8 mouse cellular contexts compared by ENCODE assay signal in the genomic region with DNA sequence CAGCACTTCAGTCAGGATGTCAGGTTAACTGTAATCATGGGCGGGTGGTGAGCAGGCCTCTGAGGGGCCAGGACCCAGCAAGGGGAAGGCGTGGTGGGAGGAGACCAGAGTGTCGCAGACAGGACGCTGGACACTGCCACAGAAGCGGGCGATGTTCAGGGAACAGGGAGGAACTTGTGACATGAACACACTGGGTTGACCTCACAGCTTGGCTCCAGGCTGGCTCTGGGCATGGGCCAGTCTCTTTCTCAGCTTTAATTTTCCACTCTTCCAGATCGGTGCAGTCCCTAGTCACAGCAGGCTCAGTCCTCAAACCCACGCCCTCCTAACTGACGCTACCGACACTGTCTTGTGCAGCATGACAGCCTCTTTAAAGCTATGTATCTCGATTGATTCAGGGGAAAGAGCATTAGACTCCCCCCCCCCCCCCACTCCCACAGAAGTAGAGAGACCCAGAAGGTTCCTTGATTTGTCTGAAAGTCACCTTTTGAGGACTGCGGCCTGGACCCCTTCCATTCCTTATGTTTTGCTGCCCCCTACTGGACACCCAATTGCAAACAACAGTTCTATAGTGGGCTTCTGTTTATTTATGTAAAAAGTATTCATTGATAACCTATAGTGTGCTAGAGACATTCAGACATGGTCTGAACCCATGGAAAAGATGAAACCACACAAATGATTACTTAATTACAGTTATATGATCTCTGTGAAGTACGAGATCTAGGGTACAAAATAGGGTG. TPM values are rescaled to one million over a fixed set of nuclear protein-coding genes. Genes with fewer than 3 reads are reported as not detected.
A peak's percentile ranks its signal among the peaks of the same experiment; 100 is the strongest.
DNase-seq lines count a peak whose midpoint lies in the region; ATAC-seq and TF ChIP-seq lines count a peak whose summit lies in the region.
"Had no signal": no experiment of that assay in that cellular context is flagged by ENCODE, and none has a peak within 500 bp of the region (broad histone marks: within the 10 kb centered on the region; RNA-seq: fewer than 3 reads in every experiment).

No protein-coding gene starts in this region.

- no peak overlapping the region for H3K9ac ChIP-seq in embryonic facial prominence, embryonic 11.5 days (replicated peaks; ENCODE audit: low read length)
- no peak overlapping the region for H3K9ac ChIP-seq in lung, postnatal 0 days (replicated peaks; ENCODE audit: low read depth)
- H3K9ac ChIP-seq: lung, embryonic 15.5 days had no signal

- peak; percentile 52 for DNase-seq in ES-CJ7 (ENCODE audit: low read depth, low spot score)
- DNase-seq in adrenal gland, postnatal 25 days = peak; percentile 65
- DNase-seq in embryonic facial prominence, embryonic 11.5 days (ENCODE audit: low spot score) = peak; percentile 90
- peak; percentile 16 to 45 for DNase-seq in heart, adult 9 months (ENCODE audit: low spot score in 2 of 2)
- DNase-seq in kidney, postnatal 25 days = peak; percentile 53 to 81
- DNase-seq in lung, postnatal 0 days (ENCODE audit: low spot score) = peak; percentile 83
- peak; percentile 62 for DNase-seq in retina, postnatal 7 days (ENCODE audit: low read depth, low spot score)

- WGBS in embryonic facial prominence, embryonic 11.5 days = 55% methylated on average over 13 of the region's 13 CpGs
- 43% methylated on average over 13 of the region's 13 CpGs for WGBS in lung, postnatal 0 days

- H3K4me1 ChIP-seq in embryonic facial prominence, embryonic 11.5 days (ENCODE audit: control insufficient read depth, insufficient read depth, low read length) = no peaks in the 10 kb centered on the region
- H3K4me1 ChIP-seq in lung, postnatal 0 days (ENCODE audit: insufficient read depth, low read depth, low read length) = no peaks in the 10 kb centered on the region
- H3K4me1 ChIP-seq: lung, embryonic 15.5 days had no signal

- H3K4me2 ChIP-seq in embryonic facial prominence, embryonic 11.5 days (ENCODE audit: low read depth, low read length) = no peak overlapping the region
- H3K4me2 ChIP-seq in lung, postnatal 0 days (replicated peaks; ENCODE audit: low read depth, low read length) = no peak overlapping the region
- H3K4me2 ChIP-seq: lung, embryonic 15.5 days had no signal

- H3K27ac ChIP-seq in embryonic facial prominence, embryonic 11.5 days (replicated peaks; ENCODE audit: low read depth, low read length) = no peak overlapping the region
- H3K27ac ChIP-seq in lung, postnatal 0 days (ENCODE audit: low read length) = no peak overlapping the region
- H3K27ac ChIP-seq: lung, embryonic 15.5 days had no signal

- TF ChIP-seq EP300 in lung, postnatal 0 days (IDR thresholded peaks at IDR 0.05) = no peak

- H3K9me3 ChIP-seq in embryonic facial prominence, embryonic 11.5 days (replicated peaks; ENCODE audit: control insufficient read depth, low read length) = no peaks in the 10 kb centered on the region
- no peaks in the 10 kb centered on the region for H3K9me3 ChIP-seq in lung, postnatal 0 days (ENCODE audit: low read length)
- H3K9me3 ChIP-seq: lung, embryonic 15.5 days had no signal

- no peak overlapping the region for H3K4me3 ChIP-seq in embryonic facial prominence, embryonic 11.5 days (ENCODE audit: low read depth, low read length)
- no peak overlapping the region for H3K4me3 ChIP-seq in lung, postnatal 0 days (ENCODE audit: low read depth, low read length)
- H3K4me3 ChIP-seq: lung, embryonic 15.5 days had no signal

- 0 out of 2 replicates have a peak, but pooled peaks have one; percentile 48 for ATAC-seq in embryonic facial prominence, embryonic 11.5 days (replicated peaks; ENCODE audit: insufficient number of reproducible peaks, low FRiP score, low TSS enrichment, low read depth)
- peak; percentile 62 for ATAC-seq in lung, postnatal 0 days

- H3K36me3 ChIP-seq in embryonic facial prominence, embryonic 11.5 days (replicated peaks; ENCODE audit: control insufficient read depth, insufficient read depth, low read depth, low read length) = no peaks in the 10 kb centered on the region
- no peaks in the 10 kb centered on the region for H3K36me3 ChIP-seq in lung, postnatal 0 days (ENCODE audit: insufficient read depth, low read length)
- H3K36me3 ChIP-seq: lung, embryonic 15.5 days had no signal

- peak; percentile 85 for TF ChIP-seq CTCF in lung, postnatal 0 days (IDR thresholded peaks at IDR 0.05)

- H3K27me3 ChIP-seq in embryonic facial prominence, embryonic 11.5 days (ENCODE audit: control insufficient read depth, insufficient read depth, low read length) = no peaks in the 10 kb centered on the region
- no peaks in the 10 kb centered on the region for H3K27me3 ChIP-seq in lung, postnatal 0 days (replicated peaks; ENCODE audit: insufficient read depth, low read length)
- H3K27me3 ChIP-seq: lung, embryonic 15.5 days had no signal

RNA-seq across cellular contexts. Expression of a gene that starts 10.3 kb away (rescaled TPM):
- 1.9 and 2.3 TPM in 2 replicates for total RNA-seq in adrenal gland, postnatal 25 days (2021)
- polyA plus RNA-seq in embryonic facial prominence, embryonic 11.5 days (2014; fragmentation: Nextera tagmentation; extraction: Ambion mirVana) = 0.70 and 0.73 TPM in 2 replicates
- polyA plus RNA-seq in lung, postnatal 0 days (2015; fragmentation: Nextera tagmentation; extraction: Ambion mirVana) = 0.05 and 0.11 TPM in 2 replicates

RNA-seq across cellular contexts. Expression of a gene that starts 13.9 kb away (rescaled TPM):
- total RNA-seq in adrenal gland, postnatal 25 days (2021) = 21.8 and 24.0 TPM in 2 replicates
- 2.7 and 2.8 TPM in 2 replicates for polyA plus RNA-seq in embryonic facial prominence, embryonic 11.5 days (2014; fragmentation: Nextera tagmentation; extraction: Ambion mirVana)
- 9.1 and 9.7 TPM in 2 replicates for polyA plus RNA-seq in lung, postnatal 0 days (2015; fragmentation: Nextera tagmentation; extraction: Ambion mirVana)

RNA-seq across cellular contexts. Expression of a gene that starts 29.2 kb away (rescaled TPM):
- total RNA-seq in adrenal gland, postnatal 25 days (2021) = not detected in 2 replicates
- polyA plus RNA-seq in embryonic facial prominence, embryonic 11.5 days (2014; fragmentation: Nextera tagmentation; extraction: Ambion mirVana) = not detected in 2 replicates
- polyA plus RNA-seq in lung, postnatal 0 days (2015; fragmentation: Nextera tagmentation; extraction: Ambion mirVana) = not detected in 2 replicates
- polyA plus RNA-seq: lung, embryonic 15.5 days had no signal

RNA-seq across cellular contexts. Expression of a gene that starts 35.6 kb away (rescaled TPM):
- 39.8 and 39.9 TPM in 2 replicates for total RNA-seq in adrenal gland, postnatal 25 days (2021)
- polyA plus RNA-seq in embryonic facial prominence, embryonic 11.5 days (2014; fragmentation: Nextera tagmentation; extraction: Ambion mirVana) = 22.7 and 28.9 TPM in 2 replicates
- polyA plus RNA-seq in lung, postnatal 0 days (2015; fragmentation: Nextera tagmentation; extraction: Ambion mirVana) = 46.6 and 47.3 TPM in 2 replicates

RNA-seq across cellular contexts. Expression of a gene that starts 54.4 kb away (rescaled TPM):
- total RNA-seq in adrenal gland, postnatal 25 days (2021) = 159 and 181 TPM in 2 replicates
- 5.7 and 6.6 TPM in 2 replicates for polyA plus RNA-seq in embryonic facial prominence, embryonic 11.5 days (2014; fragmentation: Nextera tagmentation; extraction: Ambion mirVana)
- polyA plus RNA-seq in lung, postnatal 0 days (2015; fragmentation: Nextera tagmentation; extraction: Ambion mirVana) = 31.4 and 32.9 TPM in 2 replicates

Comparison
In these comparisons a context has a peak if more than half of its experiments do, and no peak if none do; other contexts are left out.
1. DNase-seq: peak in every context shown above with its lines; median percentile 90 in embryonic facial prominence, embryonic 11.5 days; 83 in lung, postnatal 0 days; 67 in kidney, postnatal 25 days; 65 in adrenal gland, postnatal 25 days; 62 in retina, postnatal 7 days; 52 in ES-CJ7; 30 in heart, adult 9 months.